Mouse (Mus musculus) thymus, postnatal 0 days (tissue): Measurements from ENCODE around the gene Efcab12. TPM values are rescaled to one million over a fixed set of nuclear protein-coding genes. Genes with fewer than 3 reads are reported as not detected.

Experiments used
- microRNA-seq: library from miRNA; unstranded; fragments of <30 nt; microRNA quantifications from one replicate; pipeline ENCODE4, GENCODE M21; 2016; ENCODE audit warnings: borderline number of aligned reads
- polyA plus RNA-seq: library from polyadenylated mRNA; unstranded; fragments of >200 nt; fragmentation: Nextera tagmentation; extraction: Ambion mirVana; gene quantifications from 2 replicates; pipeline ENCODE4 v1.2.1, GENCODE M21; 2015

Gene Efcab12
- polyA plus RNA-seq, 1 experiment from 2014 or later, result 0.20 TPM

Small RNA genes within 50 kb of the gene (microRNA-seq; reads per million reads assigned to microRNA genes)
- gene Mir7660, result not detected

Other genes starting within 250 kb of the Efcab12 start
- gene Mkrn2os, start 245.8 kb downstream of the Efcab12 start, polyA plus RNA-seq, result 1.6 and 1.9 TPM in 2 replicates
- gene Mkrn2, start 236.5 kb downstream of the Efcab12 start, polyA plus RNA-seq, result 33.7 and 38.9 TPM in 2 replicates
- 61.5 and 67.0 TPM in 2 replicates for gene Raf1, start 161.8 kb downstream of the Efcab12 start, polyA plus RNA-seq
- gene Tmem40, start 76.0 kb downstream of the Efcab12 start, polyA plus RNA-seq, result 1.4 and 2.2 TPM in 2 replicates
- 4.5 and 5.3 TPM in 2 replicates for gene Cand2, start 63.9 kb downstream of the Efcab12 start, polyA plus RNA-seq
- 3,802 and 3,817 TPM in 2 replicates for gene Rpl32, start 29.7 kb downstream of the Efcab12 start, polyA plus RNA-seq
- gene Mbd4, start 15.0 kb upstream of the Efcab12 start, polyA plus RNA-seq, result 18.7 and 20.8 TPM in 2 replicates
- gene Ift122, start 15.1 kb upstream of the Efcab12 start, polyA plus RNA-seq, result 8.2 and 11.0 TPM in 2 replicates
- 0.10 TPM in 1 of 2 replicates, not detected in the other for gene Rho, start 93.3 kb upstream of the Efcab12 start, polyA plus RNA-seq
- gene H1foo, start 106.5 kb upstream of the Efcab12 start, polyA plus RNA-seq, result 0.23 and 0.28 TPM in 2 replicates
- gene Plxnd1, start 156.6 kb upstream of the Efcab12 start, polyA plus RNA-seq, result 45.4 and 47.4 TPM in 2 replicates